Mouse (Mus musculus): Measurements from ENCODE around the gene Cryba2.

DNA sequence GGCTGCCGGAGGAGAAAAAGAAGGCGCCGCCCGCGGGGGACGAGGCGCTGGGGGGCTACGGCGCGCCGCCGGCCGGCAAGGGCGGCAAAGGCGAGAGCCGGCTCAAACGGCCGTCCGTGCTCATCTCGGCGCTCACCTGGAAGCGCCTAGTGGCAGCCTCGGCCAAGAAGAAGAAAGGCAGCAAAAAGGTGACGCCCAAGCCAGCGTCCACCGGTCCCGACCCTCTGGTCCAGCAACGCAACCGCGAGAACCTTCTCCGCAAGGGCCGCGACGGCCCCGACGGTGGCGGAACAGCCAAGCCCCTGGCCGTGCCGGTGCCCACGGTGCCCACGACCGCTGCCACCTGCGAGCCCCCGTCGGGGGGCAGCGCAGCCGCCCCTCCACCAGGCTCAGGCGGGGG is 37.8 kb downstream of the Cryba2 start:
- TF ChIP-seq CTCF (IDR thresholded peaks at IDR 0.05; ENCODE audit: low read depth, low read length) (no peak), POLR2AphosphoS5 (IDR thresholded peaks at IDR 0.05; ENCODE audit: insufficient replicate concordance, low read depth, low read length) (no peak), TAL1 (conservative IDR thresholded peaks at IDR 0.05; ENCODE audit: low read depth, low read length) (no peak), GATA1 (IDR thresholded peaks at IDR 0.05; ENCODE audit: borderline replicate concordance, low read length) (no peak), GATA2 (IDR thresholded peaks at IDR 0.05; ENCODE audit: borderline replicate concordance, low read depth, low read length) (no peak)

Measured in G1E (cell line).